Mouse (Mus musculus): ENCODE data around the gene Dapk3.
"Not testable (repeated sequence)": the region's sequence is repeated elsewhere in the genome, so short reads cannot be mapped to it uniquely, and the experiment has no call there.

Dapk3 gene

GRCm38 (mm10) chr10:81146296-81146695 lies 36.5 kb upstream of the Dapk3 start:
- no peak for DNase-seq

DNA sequence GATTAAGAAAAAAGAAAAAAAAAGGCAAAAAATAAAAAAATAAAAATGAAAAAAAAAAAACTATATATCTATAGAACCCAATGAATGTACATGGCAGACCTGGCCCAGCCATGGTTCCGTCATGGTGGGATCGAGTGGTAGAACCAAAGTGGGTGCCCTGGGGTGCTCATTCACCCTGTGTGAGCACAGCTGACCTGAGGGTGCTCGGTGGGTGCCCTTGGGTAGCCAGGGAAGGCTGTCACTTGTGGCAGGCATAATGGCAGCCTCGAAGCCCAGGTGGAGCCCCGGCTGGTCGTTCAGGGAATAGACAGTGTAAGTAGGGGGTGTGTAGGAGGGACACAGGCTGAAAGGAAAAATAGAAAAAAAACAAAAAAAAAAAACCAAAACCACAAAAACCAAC lies 31.5 kb upstream of the Dapk3 start:
- DNase-seq, result no peak

GRCm38 (mm10) chr10:81152609-81153008 lies 30.2 kb upstream of the Dapk3 start:
- DNase-seq, result no peak

DNA sequence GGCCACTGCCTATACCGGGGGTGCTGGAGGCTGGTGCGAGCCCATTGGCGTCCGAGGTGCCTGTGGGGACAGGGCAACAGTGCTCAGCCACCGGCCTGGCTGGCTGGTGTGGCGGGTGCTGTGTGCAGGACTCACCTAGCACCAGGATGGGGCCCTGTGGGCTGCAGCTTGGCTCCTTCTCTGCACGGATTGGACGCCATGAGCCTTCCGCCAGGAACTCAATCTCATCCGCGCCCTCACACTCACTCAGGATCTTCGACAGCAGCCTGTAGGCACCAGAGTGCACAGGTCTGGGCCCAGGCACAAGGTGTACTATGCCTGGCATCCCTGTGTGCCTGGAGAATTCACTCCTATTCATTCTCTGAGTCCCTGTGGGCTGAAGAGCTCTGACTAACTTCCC lies 28.5 kb upstream of the Dapk3 start:
- no peak for DNase-seq

GRCm38 (mm10) chr10:81154736-81155135 lies 28.1 kb upstream of the Dapk3 start:
- DNase-seq, result no peak

- DNase-seq, result peak; percentile 72 to 85
These were observed 21.0 kb upstream of the Dapk3 start for GRCm38 (mm10) chr10:81161602-81162317.

DNA sequence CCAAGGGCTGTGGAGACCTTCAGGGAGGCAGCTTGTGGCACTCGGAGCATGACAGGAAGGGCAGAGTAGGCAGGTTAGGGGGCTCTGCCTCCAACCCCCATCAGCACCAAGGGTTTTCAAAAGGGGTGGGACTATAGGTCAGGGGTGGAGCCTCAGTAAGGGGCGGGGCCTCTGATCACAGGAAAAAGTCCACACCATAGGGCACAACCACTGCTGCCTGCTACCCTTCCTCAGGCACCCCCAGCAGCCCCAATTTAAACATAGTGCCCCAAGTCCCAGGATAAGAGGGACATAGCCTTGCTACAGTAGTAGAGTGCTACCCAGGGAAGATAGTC lies 20.5 kb upstream of the Dapk3 start:
- no peak for DNase-seq

DNA sequence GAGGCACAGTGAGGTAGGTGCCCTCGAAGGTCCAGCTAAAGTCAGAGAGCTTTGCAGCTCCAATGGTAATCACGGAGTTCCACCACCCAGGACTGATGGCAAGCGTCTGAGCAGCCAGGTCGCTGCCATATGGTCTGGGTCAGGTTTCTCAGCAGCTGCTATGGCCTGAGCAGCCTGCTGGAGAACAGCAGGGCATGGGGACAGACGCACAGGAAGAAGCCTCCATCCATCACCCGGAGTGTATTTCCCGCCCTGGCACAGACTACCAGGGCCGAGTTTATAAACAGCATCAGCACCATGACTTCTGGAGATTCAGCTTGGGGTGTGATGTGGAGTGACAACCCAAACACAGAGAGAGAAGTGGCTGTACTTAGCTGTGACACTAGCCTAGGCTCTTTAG lies 17.7 kb upstream of the Dapk3 start:
- DNase-seq, result no peak

DNA sequence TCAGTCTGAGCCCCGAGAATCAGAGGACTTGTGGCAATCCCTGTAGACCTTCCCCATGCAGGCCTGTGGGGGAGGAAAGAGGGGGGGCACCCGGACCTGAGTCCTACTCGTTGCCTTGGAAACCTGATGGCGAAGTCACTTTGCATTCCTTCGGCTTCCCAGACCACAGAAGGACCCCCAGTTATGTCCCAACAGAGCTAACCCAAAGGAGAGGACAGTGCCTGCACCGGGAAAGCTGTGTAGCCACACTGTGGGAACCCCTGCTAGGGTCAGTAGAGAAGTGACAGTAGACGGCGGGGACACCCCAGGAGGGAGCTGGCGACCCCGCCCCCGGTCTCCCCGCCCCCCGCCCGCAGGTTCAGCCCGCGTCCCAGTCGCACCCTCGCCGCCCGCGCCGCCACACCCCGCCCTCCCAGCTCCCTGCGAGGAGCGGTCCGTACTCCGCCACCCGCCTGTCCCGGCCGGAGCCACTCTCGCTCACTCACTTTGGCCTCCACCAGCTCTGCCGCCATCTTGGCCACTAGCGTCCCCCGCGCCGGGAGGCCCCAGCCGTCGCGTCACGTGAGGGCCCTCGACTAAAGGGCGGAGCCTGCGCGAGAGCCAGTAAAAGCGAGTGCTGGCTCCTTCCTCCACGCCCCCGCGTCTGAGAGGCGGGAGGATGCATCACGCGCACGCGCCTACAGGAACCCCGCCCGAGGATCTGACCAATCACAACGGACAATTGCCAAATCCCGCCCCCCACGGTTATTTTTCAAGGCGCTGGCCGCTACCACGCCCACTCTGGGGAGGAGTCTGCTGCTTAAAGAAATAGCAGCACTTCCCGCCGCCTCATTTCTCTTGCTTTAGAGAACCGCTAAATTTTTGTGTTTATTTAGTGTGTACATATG lies 15.4 kb upstream of the Dapk3 start, which contains the start of gene Pias4:
Gene Pias4, minus strand, starts transcription at position 724 of the 887 bp plus-strand sequence.
- DNase-seq, result peak; percentile 100

- DNase-seq, result no peak
These were observed 14.7 kb upstream of the Dapk3 start for GRCm38 (mm10) chr10:81168087-81168431.

- peak; percentile 93 to 95 for DNase-seq
These were observed 14.1 kb upstream of the Dapk3 start for GRCm38 (mm10) chr10:81168521-81169244.

DNA sequence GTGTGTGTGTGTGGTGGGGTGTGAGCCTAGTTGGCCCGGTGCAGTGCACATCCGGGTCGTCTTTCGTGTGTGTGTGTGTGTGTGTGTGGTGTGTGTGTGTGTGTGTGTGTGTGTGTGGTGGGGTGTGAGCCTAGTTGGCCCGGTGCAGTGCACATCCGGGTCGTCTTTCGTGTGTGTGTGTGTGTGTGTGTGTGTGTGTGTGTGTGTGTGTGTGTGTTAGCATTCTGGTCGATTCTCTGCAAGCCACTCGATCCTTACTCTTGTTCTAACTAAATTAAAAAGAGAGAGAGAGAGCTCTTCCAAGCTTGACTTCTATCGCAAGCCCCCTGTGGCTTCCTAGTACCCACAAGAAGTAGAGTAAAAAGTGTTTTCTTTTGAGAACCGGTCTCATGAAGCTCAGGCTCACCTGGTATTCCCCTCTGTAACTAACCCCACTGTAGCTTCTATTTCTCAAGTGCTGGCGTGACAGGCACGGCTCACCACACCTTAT lies 13.3 kb upstream of the Dapk3 start:
- peak; percentile 51 to 71 for DNase-seq

- peak; percentile 81 to 87 for DNase-seq
These were observed 9.7 kb upstream of the Dapk3 start for GRCm38 (mm10) chr10:81173132-81173531.

GRCm38 (mm10) chr10:81174617-81175344 lies 8.0 kb upstream of the Dapk3 start:
- peak; percentile 89 to 91 for DNase-seq

GRCm38 (mm10) chr10:81175345-81175701 lies 7.5 kb upstream of the Dapk3 start:
- DNase-seq, result not testable (repeated sequence)

DNA sequence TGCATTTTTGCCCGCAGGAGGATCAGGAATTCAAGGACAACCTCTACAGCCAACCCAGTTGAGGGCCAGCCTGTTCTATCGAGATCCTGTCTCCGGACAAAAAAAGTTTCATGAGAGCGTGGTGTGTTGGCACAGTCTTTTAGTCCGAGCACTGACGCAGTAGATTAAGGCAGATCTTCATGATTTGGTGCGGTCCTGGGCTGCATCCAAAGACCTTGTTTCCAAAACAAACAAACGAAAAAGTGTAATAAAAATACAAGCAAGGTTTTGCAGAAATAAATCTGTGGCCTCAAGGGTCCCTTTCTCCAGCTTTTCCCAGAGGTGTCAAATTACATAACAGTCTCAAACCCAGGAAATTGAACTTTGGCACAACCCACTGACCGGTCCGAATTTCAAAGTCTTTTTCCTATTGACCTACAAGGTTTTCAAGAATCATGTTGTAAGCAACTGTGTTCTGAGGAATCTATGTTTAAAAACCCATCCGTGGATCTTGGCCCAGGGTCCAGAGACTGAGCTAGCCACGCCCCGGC lies 6.8 kb upstream of the Dapk3 start:
- DNase-seq, result peak in 1 of 2 experiments; percentile 64

GRCm38 (mm10) chr10:81176466-81177271 lies 6.1 kb upstream of the Dapk3 start, which contains the start of gene Eef2:
TSS of gene Eef2 (plus strand) at chr10:81176631.
- DNase-seq, result peak; percentile 100

DNA sequence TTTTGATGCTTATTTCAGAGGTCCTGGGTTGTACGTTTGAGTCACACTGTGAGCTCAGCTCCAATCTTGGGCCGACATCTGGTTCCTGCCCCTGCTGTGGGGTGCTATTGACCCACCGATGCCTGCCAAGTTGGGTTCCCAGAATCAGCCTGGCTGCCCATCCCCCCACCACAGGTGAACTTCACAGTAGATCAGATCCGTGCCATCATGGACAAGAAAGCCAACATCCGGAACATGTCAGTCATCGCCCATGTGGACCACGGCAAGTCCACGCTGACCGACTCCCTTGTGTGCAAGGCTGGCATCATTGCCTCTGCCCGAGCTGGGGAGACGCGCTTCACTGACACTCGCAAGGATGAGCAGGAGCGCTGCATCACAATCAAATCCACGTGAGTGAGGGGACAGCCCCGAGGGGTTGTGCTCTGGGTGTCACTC lies 5.3 kb upstream of the Dapk3 start:
- peak; percentile 65 to 76 for DNase-seq

DNA sequence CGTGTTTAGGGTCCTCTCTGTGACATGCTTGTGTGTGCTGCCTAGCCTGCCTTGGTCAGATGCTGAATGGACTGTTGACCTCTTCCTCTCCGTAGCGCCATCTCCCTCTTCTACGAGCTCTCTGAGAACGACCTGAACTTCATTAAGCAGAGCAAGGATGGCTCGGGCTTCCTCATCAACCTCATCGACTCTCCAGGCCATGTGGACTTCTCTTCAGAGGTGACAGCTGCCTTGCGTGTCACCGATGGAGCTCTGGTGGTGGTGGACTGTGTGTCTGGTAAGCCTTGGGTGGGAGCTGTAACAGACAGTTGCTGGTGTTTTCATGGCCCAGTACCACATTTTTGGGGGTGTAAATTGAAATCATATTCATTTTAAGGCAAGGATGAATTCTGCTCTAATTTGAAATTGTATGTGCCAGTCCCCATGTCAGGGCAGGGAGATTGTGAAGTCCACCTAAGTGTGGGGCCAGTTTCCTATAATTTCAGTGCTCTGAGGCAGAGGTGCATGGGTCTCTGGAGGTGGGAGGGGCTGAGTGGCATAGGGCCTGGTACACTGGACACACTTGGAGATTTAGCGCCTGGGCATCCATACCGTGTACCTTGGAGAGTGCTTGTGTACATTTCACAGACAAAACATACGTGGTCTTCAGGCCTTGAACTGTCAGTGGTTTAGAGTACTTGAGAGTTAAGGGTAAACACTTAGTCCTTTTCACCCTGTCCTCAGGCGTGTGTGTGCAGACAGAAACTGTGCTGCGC lies 4.7 kb upstream of the Dapk3 start:
- DNase-seq, result no peak

DNA sequence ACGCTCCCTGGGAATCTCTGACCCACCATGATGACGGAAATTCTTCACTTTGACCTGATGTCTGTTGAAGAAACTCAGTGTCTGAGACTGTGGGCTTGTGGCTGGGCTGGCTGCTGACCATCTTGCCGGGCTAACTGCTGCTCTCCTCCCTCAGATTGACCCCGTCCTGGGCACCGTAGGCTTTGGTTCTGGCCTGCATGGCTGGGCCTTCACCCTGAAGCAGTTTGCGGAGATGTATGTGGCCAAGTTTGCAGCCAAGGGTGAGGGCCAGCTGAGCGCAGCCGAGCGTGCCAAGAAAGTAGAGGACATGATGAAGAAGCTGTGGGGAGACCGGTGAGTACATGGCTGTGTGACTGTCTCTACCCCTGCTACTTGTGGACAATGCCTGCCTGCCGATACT lies 3.9 kb upstream of the Dapk3 start:
- DNase-seq, result no peak
